Mouse (Mus musculus) bone marrow, adult 2 months (tissue): ENCODE measurements around the gene Sgms1.

Experiments
- CTCF ChIP-seq: fragments of 200-500 bp; IDR thresholded peaks from 2 replicates; pipeline ENCODE4 v1.5.1; 2011; ENCODE audit warnings: low read length, control low read depth; ENCODE audit not compliant: control insufficient read depth, insufficient read depth
- POLR2A ChIP-seq: fragments of 200-500 bp; IDR thresholded peaks from 2 replicates; pipeline ENCODE4 v1.6.1; 2011; ENCODE audit warnings: low read depth, mild to moderate bottlenecking, control low read depth, low read length, borderline replicate concordance; ENCODE audit not compliant: control insufficient read depth

- TF ChIP-seq CTCF: no peak
- TF ChIP-seq POLR2A: no peak
Measured at GRCm38 (mm10) chr19:32308311-32308710, 81.2 kb downstream of the Sgms1 start.
